Comparison of ENCODE assay signal across 11 mouse cellular contexts in genomic region chr10:83645716-83645990, GRCm38 (mm10). TPM values are rescaled to one million over a fixed set of nuclear protein-coding genes. Genes with fewer than 3 reads are reported as not detected.
DNase-seq lines count a peak whose midpoint lies in the region; ATAC-seq and TF ChIP-seq lines count a peak whose summit lies in the region.
"Had no signal": no experiment of that assay in that cellular context is flagged by ENCODE, and none has a peak within 500 bp of the region (broad histone marks: within the 10 kb centered on the region; RNA-seq: fewer than 3 reads in every experiment).

No protein-coding gene starts in this region.

- H3K9ac ChIP-seq in heart, embryonic 13.5 days = peak overlapping the region; percentile 70
- H3K9ac ChIP-seq in lung, embryonic 15.5 days = no peak overlapping the region
- no peak overlapping the region for H3K9ac ChIP-seq in intestine, postnatal 0 days (ENCODE audit: low read depth, low read length)
- H3K9ac ChIP-seq in stomach, embryonic 14.5 days (replicated peaks; ENCODE audit: low read depth, low read length) = no peak overlapping the region

- H3K4me2 ChIP-seq in heart, embryonic 13.5 days = peak overlapping the region; percentile 85
- no peak overlapping the region for H3K4me2 ChIP-seq in lung, embryonic 15.5 days
- 0 out of 2 replicates have a peak overlapping the region, but pooled peaks have one; percentile 27 for H3K4me2 ChIP-seq in intestine, postnatal 0 days (replicated peaks; ENCODE audit: low read depth)
- H3K4me2 ChIP-seq in stomach, embryonic 14.5 days (replicated peaks; ENCODE audit: low read depth, low read length) = no peak overlapping the region

- DNase-seq in heart, adult 8-10 months (ENCODE audit: low spot score) = no peak
- no peak for DNase-seq in lung, adult 18-20 months
- DNase-seq: adrenal gland, postnatal 25 days; thymus, postnatal 25 days had no signal

- peak overlapping the region; percentile 82 for H3K27ac ChIP-seq in heart, embryonic 13.5 days (replicated peaks)
- 0 out of 2 replicates have a peak overlapping the region, but pooled peaks have one; percentile 60 for H3K27ac ChIP-seq in lung, embryonic 15.5 days
- peak overlapping the region; percentile 28 for H3K27ac ChIP-seq in intestine, postnatal 0 days (ENCODE audit: low read depth, low read length)
- peak overlapping the region; percentile 82 for H3K27ac ChIP-seq in stomach, embryonic 14.5 days (ENCODE audit: low read length)

- TF ChIP-seq CTCF in intestine, postnatal 0 days (IDR thresholded peaks at IDR 0.05; ENCODE audit: low read depth) = no peak

- 84% methylated on average over 3 of the region's 3 CpGs for WGBS in heart, embryonic 13.5 days
- 88% methylated on average over 3 of the region's 3 CpGs for WGBS in lung, embryonic 15.5 days
- 87% methylated on average over 3 of the region's 3 CpGs for WGBS in intestine, postnatal 0 days
- 89% methylated on average over 3 of the region's 3 CpGs for WGBS in stomach, embryonic 14.5 days

- no peaks in the 10 kb centered on the region for H3K27me3 ChIP-seq in heart, embryonic 13.5 days (replicated peaks)
- H3K27me3 ChIP-seq in lung, embryonic 15.5 days = no peaks in the 10 kb centered on the region
- no peaks in the 10 kb centered on the region for H3K27me3 ChIP-seq in intestine, postnatal 0 days (replicated peaks; ENCODE audit: control insufficient read depth, insufficient read depth, low read length)
- H3K27me3 ChIP-seq in stomach, embryonic 14.5 days (ENCODE audit: control insufficient read depth, insufficient read depth, low read length) = no peaks in the 10 kb centered on the region
- H3K27me3 ChIP-seq: CH12.LX had no signal

- no peak overlapping the region for H3K4me3 ChIP-seq in heart, embryonic 13.5 days
- no peak overlapping the region for H3K4me3 ChIP-seq in lung, embryonic 15.5 days
- H3K4me3 ChIP-seq in intestine, postnatal 0 days (ENCODE audit: low read depth, low read length) = no peak overlapping the region
- no peak overlapping the region for H3K4me3 ChIP-seq in stomach, embryonic 14.5 days (ENCODE audit: low read depth, low read length)
- H3K4me3 ChIP-seq: myocyte had no signal

- no peaks in the 10 kb centered on the region for H3K36me3 ChIP-seq in heart, embryonic 13.5 days
- no peaks in the 10 kb centered on the region for H3K36me3 ChIP-seq in lung, embryonic 15.5 days
- 0 out of 2 replicates have a peak, but pooled peaks cover 4% of the 10 kb centered on the region for H3K36me3 ChIP-seq in intestine, postnatal 0 days (ENCODE audit: control insufficient read depth, insufficient read depth)
- no peaks in the 10 kb centered on the region for H3K36me3 ChIP-seq in stomach, embryonic 14.5 days (ENCODE audit: control insufficient read depth, insufficient read depth, low read length)

- H3K9me3 ChIP-seq in heart, embryonic 13.5 days = no peaks in the 10 kb centered on the region
- no peaks in the 10 kb centered on the region for H3K9me3 ChIP-seq in lung, embryonic 15.5 days
- H3K9me3 ChIP-seq in intestine, postnatal 0 days (ENCODE audit: control insufficient read depth) = no peaks in the 10 kb centered on the region
- no peaks in the 10 kb centered on the region for H3K9me3 ChIP-seq in stomach, embryonic 14.5 days (ENCODE audit: control insufficient read depth, low read depth, low read length)

- peaks cover 55% of the 10 kb centered on the region for H3K4me1 ChIP-seq in heart, embryonic 13.5 days
- H3K4me1 ChIP-seq in lung, embryonic 15.5 days = peaks cover 39% of the 10 kb centered on the region
- H3K4me1 ChIP-seq in intestine, postnatal 0 days (replicated peaks; ENCODE audit: control insufficient read depth, insufficient read depth, low read length) = peaks cover 13% of the 10 kb centered on the region; the same call in 1 of the 2 replicates
- peaks cover 14% of the 10 kb centered on the region for H3K4me1 ChIP-seq in stomach, embryonic 14.5 days (ENCODE audit: control insufficient read depth, insufficient read depth, low read length)

- no peak for ATAC-seq in heart, embryonic 13.5 days (ENCODE audit: extremely low read depth, insufficient number of reproducible peaks, low FRiP score, low TSS enrichment)
- ATAC-seq in lung, embryonic 15.5 days (ENCODE audit: borderline replicate concordance, extremely low read depth, low FRiP score, low TSS enrichment) = no peak
- no peak for ATAC-seq in intestine, postnatal 0 days
- ATAC-seq in stomach, embryonic 14.5 days (ENCODE audit: insufficient number of reproducible peaks, insufficient read depth, low FRiP score, low read depth) = no peak
- no peak for ATAC-seq in granulocyte monocyte progenitor cell, adult 5-6 weeks (replicated peaks; ENCODE audit: poor library complexity, severe bottlenecking)

RNA-seq across cellular contexts. Expression of gene Appl2, which starts 2.9 kb away (rescaled TPM):
- 23.4 and 29.3 TPM in 2 replicates for polyA plus RNA-seq in heart, embryonic 13.5 days (2015; fragmentation: Nextera tagmentation; extraction: Ambion mirVana)
- total RNA-seq in heart, adult 8-10 months (2022) = 10 to 100 TPM; 33.4 to 42.5 (median 39.3) TPM
- polyA plus RNA-seq in lung, embryonic 15.5 days (2015; fragmentation: Nextera tagmentation; extraction: Ambion mirVana) = 40.9 and 46.2 TPM in 2 replicates
- polyA plus RNA-seq in intestine, postnatal 0 days (2015; fragmentation: Nextera tagmentation; extraction: Ambion mirVana) = 27.5 and 28.3 TPM in 2 replicates
- 54.0 and 64.6 TPM in 2 replicates for polyA plus RNA-seq in stomach, embryonic 14.5 days (2014; fragmentation: Nextera tagmentation; extraction: Ambion mirVana)
- 14.6 and 28.9 TPM in 2 replicates for total RNA-seq in granulocyte monocyte progenitor cell, adult 5-6 weeks (2014; fragmentation: Nextera tagmentation)
- 21.8 and 32.1 TPM in 2 replicates for total RNA-seq in granulocyte monocyte progenitor cell, adult 5-6 weeks (2017)

Comparison
In these comparisons a context has a peak if more than half of its experiments do, and no peak if none do; other contexts are left out.
1. H3K27ac ChIP-seq: peak in every context shown above with its lines; median percentile 82 in heart, embryonic 13.5 days; 82 in stomach, embryonic 14.5 days; 60 in lung, embryonic 15.5 days; 28 in intestine, postnatal 0 days.
2. H3K4me2 ChIP-seq: peak in heart, embryonic 13.5 days (single experiment) and intestine, postnatal 0 days (single experiment); none in lung, embryonic 15.5 days (single experiment) and stomach, embryonic 14.5 days (single experiment).